Mouse (Mus musculus) MEL (cell line): ENCODE data around the gene Hnrnpul1.

Experiments
- CTCF ChIP-seq, 3 experiments: IDR thresholded peaks in 2 of 3; conservative IDR thresholded peaks in 1 of 3; 2 replicates each; pipeline ENCODE4 v1.5.1; 2011 to 2012; ENCODE audit warnings: low read length in 3 of 3, low read depth in 2 of 3, mild to moderate bottlenecking in 2 of 3, improper control_type of control experiment in 1 of 3, inconsistent platforms in 1 of 3, mixed read lengths in 1 of 3, moderate library complexity in 1 of 3; ENCODE audit not compliant: control insufficient read depth in 1 of 3, insufficient read depth in 1 of 3, poor library complexity in 1 of 3, severe bottlenecking in 1 of 3
- MYC ChIP-seq: IDR thresholded peaks from 2 replicates; pipeline ENCODE4 v1.6.1; 2011; ENCODE audit warnings: low read depth, mild to moderate bottlenecking, low read length, improper control_type of control experiment, moderate library complexity
- TAL1 ChIP-seq: IDR thresholded peaks from 2 replicates; pipeline ENCODE4 v1.6.1; 2012; ENCODE audit warnings: mild to moderate bottlenecking, inconsistent platforms, low read length, moderate library complexity, mixed read lengths

DNA sequence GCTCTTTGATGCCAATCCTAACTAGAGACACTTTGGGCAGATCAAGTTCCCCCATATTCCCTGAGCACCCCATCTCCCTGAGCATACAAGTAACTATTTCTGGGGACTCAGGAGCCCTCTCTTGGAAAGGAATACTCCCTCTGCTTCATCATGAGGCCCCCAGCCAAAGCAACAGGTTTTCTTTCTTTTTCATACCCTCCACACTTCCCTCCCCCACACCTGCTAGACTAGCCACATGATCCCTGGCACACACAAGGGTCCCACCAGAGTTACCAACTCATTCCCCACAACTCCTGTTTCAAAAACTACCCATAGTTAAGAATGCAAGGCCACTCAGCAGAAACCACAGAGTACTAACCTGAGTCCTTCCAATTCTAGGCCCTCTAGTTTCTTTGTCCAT is 1.5 kb downstream of the Hnrnpul1 start:
- TF ChIP-seq CTCF (IDR thresholded peaks at IDR 0.05 in 2 of 3, conservative IDR thresholded peaks at IDR 0.05 in 1 of 3; ENCODE audit: control insufficient read depth in 1 of 3, insufficient read depth in 1 of 3, low read depth in 2 of 3, low read length in 3 of 3, poor library complexity in 1 of 3, severe bottlenecking in 1 of 3), result no peak
- no peak for TF ChIP-seq MYC
- no peak for TF ChIP-seq TAL1
